Mouse (Mus musculus) intestine, postnatal 0 days (tissue): Measurements from ENCODE around the gene Ttc23. TPM values are rescaled to one million over a fixed set of nuclear protein-coding genes. Genes with fewer than 3 reads are reported as not detected.

Source experiments
- ATAC-seq: fragments of 200-750 bp; cut with Nextera tagmentation; 2 replicates; pipeline ENCODE4 v1.8.0; 2017; ENCODE audit warnings: mild to moderate bottlenecking, moderate TSS enrichment, moderate library complexity
- H3K27ac ChIP-seq: fragments of 300-500 bp; sonication (generic); 2 replicates; pipeline ENCODE4 v1.5.1; 2014; ENCODE audit warnings: mild to moderate bottlenecking, low read depth, low read length, moderate library complexity
- H3K27me3 ChIP-seq: fragments of 300-500 bp; sonication (generic); replicated peaks from 2 replicates; pipeline ENCODE4 v1.6.1; 2014; ENCODE audit warnings: low read length, mixed read lengths; ENCODE audit not compliant: control insufficient read depth, insufficient read depth
- H3K36me3 ChIP-seq: fragments of 300-500 bp; sonication (generic); 2 replicates; pipeline ENCODE4 v1.6.1; 2014; ENCODE audit warnings: mild to moderate bottlenecking, moderate library complexity; ENCODE audit not compliant: control insufficient read depth, insufficient read depth
- H3K4me1 ChIP-seq: fragments of 300-500 bp; sonication (generic); replicated peaks from 2 replicates; pipeline ENCODE4 v1.6.1; 2014; ENCODE audit warnings: antibody characterized with exemption, low read length, mixed read lengths; ENCODE audit not compliant: control insufficient read depth, insufficient read depth
- H3K4me2 ChIP-seq: fragments of 300-500 bp; sonication (generic); replicated peaks from 2 replicates; pipeline ENCODE4 v1.6.1; 2014; ENCODE audit warnings: low read depth, mild to moderate bottlenecking, moderate library complexity
- H3K4me3 ChIP-seq: fragments of 300-500 bp; sonication (generic); 2 replicates; pipeline ENCODE4 v1.5.1; 2014; ENCODE audit warnings: low read depth, low read length
- H3K9ac ChIP-seq: fragments of 300-500 bp; sonication (generic); 2 replicates; pipeline ENCODE4 v1.6.1; 2014; ENCODE audit warnings: mild to moderate bottlenecking, low read depth, low read length
- H3K9me3 ChIP-seq: fragments of 300-500 bp; sonication (generic); 2 replicates; pipeline ENCODE4 v1.6.1; 2016; ENCODE audit warnings: mixed run types; ENCODE audit not compliant: control insufficient read depth
- CTCF ChIP-seq: sonication (generic); IDR thresholded peaks from 2 replicates; pipeline ENCODE4 v1.5.1; 2016; ENCODE audit warnings: low read depth, mild to moderate bottlenecking, control low read depth, antibody characterized with exemption, moderate library complexity
- WGBS: fragments of 180-500 bp; shearing (Covaris S2); extraction: QIAGEN DNeasy Blood & Tissue Kit; methylation state at CpG from one replicate; pipeline ENCODE4 v1.1.7; 2014; 5-methylcytosine and 5-hydroxymethylcytosine counted together
- polyA plus RNA-seq: library from polyadenylated mRNA; unstranded; fragments of >200 nt; fragmentation: Nextera tagmentation; extraction: Ambion mirVana; gene quantifications from 2 replicates; pipeline ENCODE4 v1.2.1, GENCODE M21; 2015

Ttc23 gene
- polyA plus RNA-seq, 1 experiment from 2014 or later, result 8.6 TPM

DNA sequence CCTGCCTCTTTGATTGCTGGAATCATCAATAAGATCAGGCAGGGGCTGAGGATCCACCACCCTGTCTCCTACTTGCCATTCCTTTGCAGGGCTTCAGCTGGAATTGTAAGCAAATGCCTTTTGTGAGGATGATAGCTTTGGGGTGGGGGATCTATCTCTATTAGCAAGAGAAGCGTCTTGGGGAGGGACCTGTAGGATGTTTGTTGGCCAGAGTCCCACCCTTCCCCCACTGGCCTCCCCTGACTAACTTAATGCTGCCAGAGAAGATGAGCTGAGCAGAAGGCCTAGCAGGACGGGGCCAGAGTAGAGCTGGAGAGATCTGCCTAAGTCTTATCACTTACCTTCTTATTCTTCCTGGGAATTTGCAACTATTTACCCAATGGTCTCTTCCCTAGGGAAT lies 75.0 kb downstream of the Ttc23 start:
- no peak for TF ChIP-seq CTCF
- Histone ChIP-seq H3K27me3 (no peaks in the 10 kb centered on the region), H3K9ac (no peak overlapping the region), H3K4me2 (no peak overlapping the region), H3K4me3 (no peak overlapping the region), H3K9me3 (no peaks in the 10 kb centered on the region), H3K36me3 (peaks cover 15% of the 10 kb centered on the region; the same call in 1 of the 2 replicates), H3K4me1 (no peaks in the 10 kb centered on the region), H3K27ac (no peak overlapping the region)
- 58% methylated on average over 2 of the region's 2 CpGs for WGBS
- no peak for ATAC-seq

DNA sequence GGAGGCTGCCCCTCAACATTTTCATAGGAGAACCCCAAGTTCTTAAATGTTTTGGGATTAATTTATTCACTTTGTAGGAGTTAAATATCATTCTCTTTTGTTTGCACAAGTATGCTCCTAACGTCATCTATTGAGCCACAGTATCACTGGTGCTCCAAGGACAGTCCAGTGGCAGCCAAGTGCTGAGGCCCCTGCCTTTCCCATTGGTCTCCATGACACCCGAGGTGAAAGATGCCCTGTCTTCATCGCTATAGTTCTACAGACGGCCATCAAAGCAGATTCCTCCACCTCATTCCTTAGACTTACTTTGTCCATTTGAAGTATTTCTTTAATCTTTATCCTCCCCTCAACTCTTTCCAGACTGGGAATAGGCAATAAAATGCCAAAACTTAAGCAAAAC lies 77.3 kb downstream of the Ttc23 start:
- H3K27ac ChIP-seq, result no peak overlapping the region
- H3K4me3 ChIP-seq, result no peak overlapping the region
- TF ChIP-seq CTCF, result no peak
- H3K9ac ChIP-seq, result no peak overlapping the region
- peaks cover 15% of the 10 kb centered on the region; the same call in 1 of the 2 replicates for H3K36me3 ChIP-seq
- no peak overlapping the region for H3K4me2 ChIP-seq
- H3K4me1 ChIP-seq, result no peaks in the 10 kb centered on the region
- no peaks in the 10 kb centered on the region for H3K9me3 ChIP-seq
- no peak for ATAC-seq
- H3K27me3 ChIP-seq, result no peaks in the 10 kb centered on the region
- WGBS, result 73% methylated on average over 4 of the region's 4 CpGs

DNA sequence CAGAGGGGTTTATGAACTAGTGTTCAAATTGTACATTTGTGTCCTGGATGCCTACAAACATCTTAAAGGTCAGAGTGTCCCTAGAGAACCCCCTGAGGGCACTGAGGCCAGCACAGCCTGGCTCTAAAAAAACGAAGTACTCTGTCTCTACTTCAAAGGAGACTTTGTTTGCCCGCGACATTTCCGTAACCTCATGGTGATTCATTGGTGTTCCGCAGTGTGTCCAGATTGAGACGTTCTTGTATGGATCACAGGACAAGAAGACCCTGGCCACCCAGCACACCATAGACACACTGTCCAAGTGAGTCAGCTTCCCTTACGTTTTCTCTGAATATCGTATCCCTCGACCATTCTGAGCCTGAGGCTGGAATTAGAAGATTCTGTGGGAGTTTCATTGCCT lies 77.8 kb downstream of the Ttc23 start:
- no peak for TF ChIP-seq CTCF
- Histone ChIP-seq H3K9me3 (no peaks in the 10 kb centered on the region), H3K4me1 (no peaks in the 10 kb centered on the region), H3K27me3 (no peaks in the 10 kb centered on the region), H3K36me3 (peaks cover 15% of the 10 kb centered on the region; the same call in 1 of the 2 replicates), H3K27ac (no peak overlapping the region), H3K9ac (no peak overlapping the region), H3K4me3 (no peak overlapping the region), H3K4me2 (no peak overlapping the region)
- WGBS, result 75% methylated on average over 9 of the region's 9 CpGs
- no peak for ATAC-seq

DNA sequence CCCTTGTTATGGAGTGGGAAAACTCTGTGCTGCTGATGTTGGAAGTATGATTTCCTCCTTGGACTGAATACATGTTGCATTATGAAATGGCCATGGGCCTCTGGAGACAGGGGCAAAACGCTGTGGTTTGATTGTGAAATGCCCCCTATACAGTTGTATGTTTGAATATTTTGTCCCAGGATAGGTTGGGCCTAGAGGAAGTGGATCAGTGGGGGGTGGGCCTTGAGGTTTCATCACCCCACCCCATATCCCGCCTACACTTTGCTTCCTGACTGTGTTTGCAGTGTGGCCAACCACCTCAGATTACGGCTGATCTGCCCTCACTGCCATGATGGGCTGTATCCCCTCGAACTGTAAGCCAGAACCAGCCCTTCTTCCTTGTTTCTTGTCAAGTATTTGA lies 81.0 kb downstream of the Ttc23 start:
- no peaks in the 10 kb centered on the region for H3K27me3 ChIP-seq
- H3K4me2 ChIP-seq, result no peak overlapping the region
- H3K4me1 ChIP-seq, result no peaks in the 10 kb centered on the region
- ATAC-seq, result no peak
- peaks cover 15% of the 10 kb centered on the region; the same call in 1 of the 2 replicates for H3K36me3 ChIP-seq
- H3K9me3 ChIP-seq, result no peaks in the 10 kb centered on the region
- no peak for TF ChIP-seq CTCF
- no peak overlapping the region for H3K9ac ChIP-seq
- no peak overlapping the region for H3K4me3 ChIP-seq
- 94% methylated on average over 4 of the region's 4 CpGs for WGBS
- no peak overlapping the region for H3K27ac ChIP-seq

DNA sequence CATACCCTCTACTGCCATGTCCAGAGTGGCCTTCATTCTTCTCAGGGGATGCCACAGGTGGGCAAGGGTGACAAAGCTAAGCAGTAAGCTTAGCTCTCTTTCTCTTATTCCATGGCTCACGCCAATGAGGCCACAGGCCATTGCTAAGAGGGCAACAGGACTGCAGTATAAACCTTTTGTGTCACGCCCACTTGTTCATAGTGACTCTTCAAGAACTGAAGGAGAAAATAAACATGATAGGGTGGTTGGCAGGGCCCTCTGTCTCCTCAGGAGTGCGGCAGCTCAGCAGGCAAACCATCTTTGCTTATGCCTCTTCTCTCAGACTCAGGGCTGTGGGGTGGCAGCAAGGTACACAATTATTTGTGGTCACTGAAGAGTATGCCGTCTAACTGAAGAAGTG lies 81.6 kb downstream of the Ttc23 start:
- no peak overlapping the region for H3K4me2 ChIP-seq
- no peaks in the 10 kb centered on the region for H3K27me3 ChIP-seq
- H3K4me1 ChIP-seq, result no peaks in the 10 kb centered on the region
- H3K4me3 ChIP-seq, result no peak overlapping the region
- H3K36me3 ChIP-seq, result peaks cover 15% of the 10 kb centered on the region; the same call in 1 of the 2 replicates
- no peak overlapping the region for H3K27ac ChIP-seq
- no peak for ATAC-seq
- H3K9me3 ChIP-seq, result no peaks in the 10 kb centered on the region
- WGBS, result 92% methylated on average over 4 of the region's 4 CpGs
- no peak for TF ChIP-seq CTCF
- no peak overlapping the region for H3K9ac ChIP-seq

DNA sequence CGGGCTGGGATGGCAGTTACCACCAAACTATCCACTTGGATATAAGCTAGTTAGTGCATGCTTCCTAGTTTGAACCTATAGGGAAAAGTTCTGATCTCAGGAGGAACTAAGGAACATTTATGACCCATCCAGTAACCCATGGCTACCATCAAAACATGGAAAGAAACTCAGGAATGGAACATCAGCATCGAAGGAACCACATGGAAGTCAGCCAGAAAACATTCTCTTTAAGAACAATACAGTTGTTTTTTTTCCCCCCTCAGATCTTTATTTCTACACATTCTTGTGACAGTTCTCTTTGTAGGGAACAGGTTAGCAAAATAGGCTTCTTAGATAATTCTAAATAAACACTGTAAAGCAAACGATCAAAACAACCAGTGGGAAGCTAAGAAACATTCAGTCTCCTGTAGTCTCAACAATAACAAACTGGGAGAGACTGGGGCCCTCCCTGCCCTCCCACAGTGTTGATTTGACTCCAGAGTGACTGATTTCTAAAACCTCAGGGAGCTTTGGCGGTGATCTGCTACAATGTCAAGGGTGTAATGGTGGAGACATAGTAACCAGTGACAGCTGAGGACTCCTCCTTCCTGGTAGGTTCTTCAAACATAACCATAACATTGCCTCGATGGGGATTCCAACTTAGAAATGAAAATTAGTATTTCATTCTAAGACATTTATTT lies 83.4 kb downstream of the Ttc23 start:
- Histone ChIP-seq H3K27me3 (no peaks in the 10 kb centered on the region), H3K9ac (no peak overlapping the region), H3K27ac (no peak overlapping the region), H3K4me3 (no peak overlapping the region), H3K4me1 (no peaks in the 10 kb centered on the region), H3K9me3 (no peaks in the 10 kb centered on the region), H3K36me3 (peaks cover 11% of the 10 kb centered on the region; the same call in 1 of the 2 replicates), H3K4me2 (no peak overlapping the region)
- 57% methylated on average over 5 of the region's 5 CpGs for WGBS
- no peak for ATAC-seq
- TF ChIP-seq CTCF, result no peak
